Mouse (Mus musculus): ENCODE measurements at regions not wholly inside any gene's neighbourhood (a gene's known extent, or its start where the extent isn't known, plus 50 kb on each side); places are given as distances from the start of the nearest gene placed in this dataset.

DNA sequence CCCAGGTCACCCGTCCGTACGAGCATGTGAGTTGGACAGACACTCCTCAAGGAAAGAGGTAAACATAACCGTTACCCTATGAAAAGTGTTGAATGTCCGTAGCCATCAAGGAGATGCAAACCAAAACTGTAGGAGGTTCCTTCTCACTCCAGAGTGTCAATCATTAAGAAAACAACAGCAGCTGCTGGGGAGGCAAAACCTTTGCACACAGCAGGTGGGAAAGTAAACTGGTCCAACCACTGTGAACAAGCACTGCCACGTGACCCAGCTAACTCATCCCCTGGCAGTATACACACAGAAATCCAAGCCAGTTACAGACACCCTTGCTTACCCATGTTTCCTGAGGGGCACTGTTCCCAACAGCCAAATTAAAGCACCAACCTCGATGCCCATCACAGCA is 54.7 kb upstream of the Irx5 start:
- no peak for DNase-seq (ENCODE audit: inconsistent age in 2 of 2, low spot score in 1 of 2)

DNA sequence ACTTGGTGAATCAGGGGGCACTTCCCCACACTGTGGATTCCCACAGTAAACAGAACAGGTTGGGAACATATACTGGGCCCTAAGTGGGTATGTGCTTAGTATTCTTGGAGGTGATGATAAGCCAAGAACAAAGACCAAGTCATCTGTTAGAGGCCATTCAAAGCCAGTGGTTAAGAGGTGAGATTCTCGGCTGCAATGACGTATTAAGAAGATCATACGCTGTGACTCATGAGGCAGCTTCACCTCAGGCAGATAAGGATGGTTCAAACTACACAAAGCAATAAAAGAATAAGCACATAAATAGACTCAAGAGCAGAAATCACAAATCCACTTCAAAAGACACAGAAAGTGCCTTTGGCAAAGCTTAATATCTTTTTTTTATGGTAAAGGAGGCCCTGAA is 56.4 kb upstream of the Irx5 start:
- DNase-seq (ENCODE audit: inconsistent age in 2 of 2, low spot score in 1 of 2): no peak

DNA sequence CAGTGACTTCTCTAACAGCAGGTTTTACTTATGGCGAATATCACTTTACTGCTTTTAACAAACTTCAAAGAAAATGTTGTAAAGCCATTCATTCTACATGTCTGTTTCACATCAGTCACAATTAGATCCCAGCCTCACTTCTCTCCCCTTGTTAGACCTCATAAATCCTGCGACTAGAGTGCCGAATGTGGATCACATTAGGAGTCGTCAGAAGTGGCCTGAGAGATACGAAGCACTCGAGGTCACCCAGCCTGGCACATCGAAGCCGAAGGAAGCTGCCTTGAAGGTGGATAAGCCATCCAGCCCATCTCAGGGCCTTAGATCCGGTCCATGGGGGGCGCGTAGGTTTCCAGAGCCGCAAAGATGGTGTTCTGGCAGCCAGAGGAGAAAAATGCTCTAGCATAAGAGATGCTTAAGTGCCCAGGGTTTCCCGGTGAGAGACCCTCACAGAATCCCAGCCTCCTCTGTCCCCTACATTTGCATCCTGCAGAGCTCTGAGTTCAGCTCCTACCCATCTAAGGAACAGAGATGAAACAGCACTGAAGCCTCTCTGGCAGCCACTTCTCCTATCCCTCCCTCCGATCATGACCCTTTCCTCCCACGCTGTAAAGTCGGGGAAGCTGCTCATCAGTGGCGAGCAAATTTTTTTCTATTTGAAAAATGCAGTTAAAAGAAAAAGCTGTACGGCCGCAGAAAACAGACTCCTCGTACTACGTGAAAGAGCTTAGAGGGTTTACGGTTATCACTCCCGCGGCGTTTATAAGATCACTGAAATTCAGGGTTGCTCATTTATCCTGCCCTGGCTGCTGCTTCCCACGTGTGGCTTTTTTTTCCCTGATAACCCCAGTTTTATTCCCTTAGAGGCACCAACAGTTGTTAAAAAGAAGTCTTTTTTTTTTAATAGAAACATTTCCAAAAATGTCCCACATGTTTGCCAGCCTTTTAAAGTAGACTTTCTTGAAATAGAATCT is 70.3 kb upstream of the Irx5 start:
- no peak for DNase-seq (ENCODE audit: inconsistent age in 2 of 2, low spot score in 1 of 2)

DNA sequence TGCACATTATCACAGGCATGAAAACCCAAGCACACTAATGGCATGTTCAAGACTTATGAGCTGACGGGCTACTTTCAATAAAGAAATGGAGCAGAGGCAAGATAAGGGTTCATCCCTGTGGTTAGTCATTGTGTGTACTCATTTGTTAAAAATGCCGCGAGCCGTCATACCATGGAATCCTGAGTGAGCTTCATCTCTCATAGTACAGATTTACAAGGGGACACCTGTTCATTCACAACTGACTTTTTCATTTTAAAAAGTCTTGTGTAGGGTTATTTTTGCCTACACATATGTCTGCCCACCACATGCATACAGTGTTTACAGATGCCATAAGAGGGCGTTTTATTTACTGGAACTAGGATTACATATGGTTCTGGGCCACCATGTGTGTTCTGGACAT is 81.7 kb upstream of the Irx5 start:
- DNase-seq (ENCODE audit: inconsistent age in 2 of 2, low spot score in 1 of 2): no peak

DNA sequence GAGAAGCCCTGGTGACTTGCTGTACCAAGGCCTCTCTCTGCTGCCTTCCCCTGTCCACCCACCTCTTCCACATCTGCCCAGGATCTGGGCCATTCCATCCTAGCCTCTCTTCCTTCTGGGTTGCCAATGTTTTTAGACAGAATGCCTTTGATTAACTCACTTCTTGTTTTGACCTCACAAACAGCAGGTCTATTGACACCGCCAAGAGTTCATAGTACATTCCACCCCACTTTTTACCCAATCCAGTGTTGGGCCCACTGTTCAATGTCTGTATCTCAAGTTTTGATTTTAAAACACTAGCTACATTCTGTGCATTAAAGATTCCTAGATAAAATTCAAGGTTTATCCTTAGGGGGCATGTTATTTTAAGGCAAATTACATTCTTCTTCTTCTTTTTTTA is 84.7 kb upstream of the Irx5 start:
- no peak for DNase-seq (ENCODE audit: inconsistent age in 2 of 2, low spot score in 1 of 2)

DNA sequence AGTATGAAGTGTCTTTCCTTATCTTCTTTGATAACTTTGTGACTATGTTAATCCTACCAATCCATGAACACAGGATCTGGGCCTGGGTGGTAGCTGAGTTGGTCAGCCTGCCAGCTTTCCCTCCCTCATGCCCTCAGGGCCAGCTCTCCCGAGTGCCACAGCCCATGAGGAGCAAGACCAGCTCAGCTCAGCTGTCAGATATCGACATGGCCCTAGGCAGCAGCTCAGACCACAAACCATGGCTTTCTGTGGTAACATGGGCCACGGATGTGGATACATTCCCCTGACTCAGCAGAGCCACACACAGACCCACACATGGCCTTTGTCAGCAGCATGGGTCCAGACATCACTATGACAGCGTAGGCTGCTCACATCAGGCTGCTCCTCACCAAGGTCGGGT is 85.4 kb upstream of the Irx5 start:
- DNase-seq (ENCODE audit: inconsistent age in 2 of 2, low spot score in 1 of 2): no peak

DNA sequence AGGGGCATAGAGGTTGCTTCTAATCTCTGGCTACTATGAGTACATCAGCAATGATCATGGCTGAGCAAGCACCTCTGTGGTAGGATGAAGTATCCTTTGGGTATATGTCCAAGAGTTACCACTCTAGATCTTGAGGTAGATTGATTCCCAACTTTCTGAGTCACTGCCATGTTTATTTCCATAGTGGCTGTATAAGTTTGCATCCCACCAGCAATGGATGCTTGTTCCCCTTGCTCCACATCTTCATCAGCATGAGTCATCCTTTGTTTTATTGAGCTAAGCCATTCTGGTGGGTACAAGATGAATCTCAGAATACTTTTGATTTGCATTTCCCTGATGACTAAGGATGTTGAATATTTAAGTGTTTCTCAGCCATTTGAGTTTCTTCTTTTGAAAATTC is 86.8 kb upstream of the Irx5 start:
- DNase-seq (ENCODE audit: inconsistent age in 2 of 2, low spot score in 1 of 2): no peak

DNA sequence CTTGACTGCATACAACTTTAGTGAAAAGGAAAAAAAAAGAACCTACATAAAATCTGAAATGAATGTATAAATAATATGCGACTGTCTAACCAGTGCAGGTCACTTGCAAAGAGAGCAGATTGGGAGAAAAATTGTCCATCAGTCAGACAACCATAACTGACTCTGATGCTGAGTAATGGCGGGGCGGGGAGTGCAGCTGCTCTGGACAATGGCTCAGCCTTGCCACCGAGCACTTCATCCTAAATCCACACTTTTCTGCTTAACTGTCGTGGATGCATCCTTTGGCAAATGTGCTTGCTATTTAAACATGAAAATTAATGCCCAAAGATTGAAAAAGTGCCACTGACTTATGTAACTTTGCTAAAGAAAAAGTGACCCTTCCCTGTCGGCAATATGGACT is 90.0 kb upstream of the Irx5 start:
- DNase-seq (ENCODE audit: inconsistent age in 2 of 2, low spot score in 1 of 2): no peak

DNA sequence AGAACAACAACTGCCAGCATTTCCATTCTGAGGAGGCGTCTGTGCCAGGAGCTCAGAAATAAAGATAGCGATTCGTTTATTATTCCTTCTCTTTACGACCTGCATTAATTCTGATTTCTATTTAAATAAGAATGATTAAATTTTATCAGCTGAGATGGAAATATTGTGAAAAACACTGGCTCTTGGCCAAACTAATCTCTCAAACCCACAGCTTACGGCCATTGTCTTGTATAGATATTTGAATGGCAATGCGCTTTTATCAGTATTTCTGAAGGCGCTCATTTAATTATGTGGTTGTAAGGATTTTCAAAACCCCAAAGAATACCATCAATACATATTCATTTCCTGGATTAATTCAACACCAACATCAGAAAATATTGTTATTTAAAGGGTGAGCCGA is 97.4 kb upstream of the Irx5 start:
- DNase-seq (ENCODE audit: inconsistent age in 2 of 2, low spot score in 1 of 2): no peak

DNA sequence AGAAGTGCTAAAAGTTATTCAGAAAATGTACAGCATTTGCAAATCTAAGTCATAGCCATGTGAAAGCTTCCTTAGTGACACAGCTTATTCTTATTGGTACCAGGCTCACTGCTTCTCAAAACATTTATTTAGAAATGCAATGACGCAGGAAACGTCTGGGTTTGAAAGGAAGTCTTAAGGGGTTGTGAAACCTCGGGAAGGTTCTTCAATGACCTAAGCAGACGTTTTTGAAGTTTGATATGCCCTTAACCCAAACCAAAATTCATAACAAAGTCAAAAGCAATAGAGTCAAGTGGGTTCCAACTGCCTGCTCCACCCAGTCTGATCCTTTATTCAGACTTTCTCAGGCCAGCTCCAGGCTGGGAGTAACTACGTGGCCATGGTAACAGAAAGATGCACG is 99.2 kb upstream of the Irx5 start:
- no peak for DNase-seq (ENCODE audit: inconsistent age in 2 of 2, low spot score in 1 of 2)

DNA sequence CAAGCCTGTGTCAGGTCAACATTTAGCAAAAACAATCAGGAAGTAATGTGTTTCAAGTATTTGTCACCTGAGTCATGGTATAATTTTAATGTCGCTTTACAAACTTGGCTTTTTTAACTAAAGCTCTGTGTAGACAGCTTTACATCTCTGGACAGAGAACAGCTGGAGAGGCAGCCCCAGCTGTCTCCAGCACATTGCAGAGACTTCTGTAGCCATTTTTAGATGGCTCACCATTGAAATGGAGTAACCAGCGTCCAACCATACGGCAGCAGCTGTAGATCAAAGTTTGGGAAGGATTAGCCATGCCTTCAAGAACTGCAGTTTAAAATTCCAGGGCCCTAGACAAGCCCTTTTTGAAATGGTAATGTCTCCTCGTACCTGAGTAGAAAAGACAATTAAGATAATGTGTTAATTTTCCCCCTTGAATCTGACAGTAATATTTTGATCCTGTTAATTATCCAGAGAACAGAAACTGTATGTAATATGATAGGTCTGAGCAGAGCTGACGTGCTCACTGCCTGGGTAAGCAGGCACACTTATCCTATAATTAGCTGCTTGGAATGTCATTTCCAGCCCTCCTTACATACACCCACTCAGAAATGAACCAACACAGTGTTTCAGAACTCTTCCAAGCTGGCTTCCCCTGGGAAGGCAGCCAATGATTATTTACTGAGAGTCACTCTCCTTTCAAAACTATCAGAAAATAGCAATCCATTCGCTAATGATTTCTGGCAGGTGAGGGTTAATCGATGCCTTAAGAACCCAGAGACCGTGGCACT is 104.6 kb upstream of the Irx5 start:
- no peak for DNase-seq (ENCODE audit: inconsistent age in 2 of 2, low spot score in 1 of 2)

DNA sequence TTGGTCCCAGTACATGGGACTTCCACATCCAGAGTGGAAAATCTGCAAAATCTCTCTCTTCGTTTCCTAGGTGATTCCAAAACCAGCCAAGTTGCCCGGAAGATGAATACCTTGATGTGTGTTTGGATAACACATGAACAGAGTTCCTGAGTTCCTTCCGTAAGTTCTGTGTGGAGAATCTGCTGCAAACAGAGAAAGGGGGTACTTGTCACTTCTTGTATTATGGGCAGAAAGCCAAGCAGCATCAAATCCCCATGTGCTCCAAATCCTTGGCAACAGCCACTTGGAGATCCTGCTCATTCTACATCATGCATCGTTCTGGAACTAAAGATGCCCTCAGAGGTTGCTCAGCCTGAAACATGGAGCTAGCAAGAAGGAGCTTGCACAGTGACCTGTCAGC is 111.1 kb upstream of the Irx5 start:
- DNase-seq (ENCODE audit: inconsistent age in 2 of 2, low spot score in 1 of 2): no peak

DNA sequence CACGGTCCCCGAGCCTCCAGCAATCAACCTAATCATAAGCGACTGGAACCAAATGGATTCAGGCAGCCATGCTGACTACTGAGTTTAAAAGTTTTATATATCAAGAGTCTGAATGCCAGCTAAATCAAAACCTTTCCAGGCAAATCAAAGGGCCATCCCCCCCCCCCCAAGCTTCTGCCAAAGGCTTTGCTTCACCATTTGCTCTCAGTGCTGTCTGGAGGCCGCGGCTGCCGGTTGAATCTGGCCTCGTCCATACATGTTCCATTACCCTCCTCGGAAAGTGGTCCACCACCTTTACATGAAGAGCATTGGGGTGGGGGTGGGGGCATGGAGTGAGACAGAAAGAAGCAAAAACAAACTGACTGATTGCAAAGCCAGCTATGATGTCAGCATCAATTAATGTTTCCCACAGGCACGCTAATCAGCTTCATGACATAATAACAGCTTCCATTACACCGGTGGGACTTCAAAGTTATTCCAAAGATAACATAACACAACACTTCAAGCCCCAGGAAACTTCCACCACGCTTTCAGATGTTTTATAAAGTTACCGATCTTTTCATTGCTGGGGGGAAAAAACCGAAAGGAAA is 116.6 kb upstream of the Irx5 start:
- no peak for DNase-seq (ENCODE audit: inconsistent age in 2 of 2, low spot score in 1 of 2)

DNA sequence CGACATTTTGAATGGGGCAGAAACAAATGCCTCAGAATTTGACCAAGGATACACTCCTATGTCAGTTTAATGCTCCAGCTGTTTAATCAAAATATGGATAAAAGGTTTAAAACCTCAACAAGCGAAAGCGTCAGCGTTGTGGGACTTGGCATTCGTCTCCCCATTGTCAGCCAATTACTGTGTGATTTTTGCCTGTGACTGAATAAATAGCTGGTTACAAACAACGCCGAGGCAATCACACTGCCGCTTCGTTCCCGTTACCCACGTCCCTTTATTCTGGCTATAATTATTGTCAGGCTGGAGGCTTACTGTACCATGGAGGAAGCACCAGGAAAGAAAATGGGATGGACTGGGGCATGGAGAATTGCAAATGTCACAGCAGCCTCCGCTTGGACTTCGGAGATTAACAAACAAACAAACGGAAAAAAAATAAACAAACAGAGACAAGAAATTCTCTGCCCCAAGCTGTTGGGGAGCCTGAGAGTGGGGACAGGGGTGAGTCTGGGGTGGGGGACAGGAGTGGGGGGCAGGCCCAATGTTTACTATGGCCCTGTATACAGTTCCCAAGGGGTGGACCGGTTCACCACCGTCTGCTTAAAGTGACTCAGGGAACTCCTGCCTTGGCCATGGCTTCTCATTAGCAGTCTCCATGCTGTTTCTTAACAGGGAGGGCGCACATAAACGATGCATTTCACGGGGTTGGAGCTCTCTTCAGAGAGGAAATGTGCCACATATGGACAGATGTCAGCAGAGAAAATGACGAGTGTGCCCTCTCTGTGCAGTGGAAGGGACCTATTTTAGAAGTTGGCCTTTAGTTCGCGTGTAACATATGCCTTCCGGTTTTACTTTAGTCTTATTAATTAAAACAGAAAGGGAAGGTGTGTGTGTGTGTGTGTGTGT is 125.8 kb upstream of the Irx5 start:
- DNase-seq (ENCODE audit: inconsistent age in 2 of 2, low spot score in 1 of 2): no peak

DNA sequence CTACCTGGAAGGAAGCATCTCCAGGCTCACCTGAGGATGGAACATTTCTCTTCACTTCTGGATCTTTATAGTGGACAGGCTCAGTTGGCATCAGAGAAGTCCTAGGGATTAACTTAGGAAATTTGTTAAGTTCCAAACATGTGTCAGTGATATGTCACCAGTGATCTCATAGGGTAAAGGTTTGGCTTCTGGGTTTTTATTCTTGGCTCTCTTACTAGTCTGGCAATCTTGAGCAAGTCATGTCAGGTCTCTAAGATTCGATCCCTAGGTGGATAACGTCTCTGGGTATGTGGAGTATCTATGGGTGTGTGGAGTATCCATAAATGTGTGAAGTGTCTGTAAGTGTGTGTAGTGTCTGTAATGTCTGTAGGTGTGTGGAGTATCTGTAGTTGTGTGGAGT is 127.9 kb upstream of the Irx5 start:
- no peak for DNase-seq (ENCODE audit: inconsistent age in 2 of 2, low spot score in 1 of 2)

DNA sequence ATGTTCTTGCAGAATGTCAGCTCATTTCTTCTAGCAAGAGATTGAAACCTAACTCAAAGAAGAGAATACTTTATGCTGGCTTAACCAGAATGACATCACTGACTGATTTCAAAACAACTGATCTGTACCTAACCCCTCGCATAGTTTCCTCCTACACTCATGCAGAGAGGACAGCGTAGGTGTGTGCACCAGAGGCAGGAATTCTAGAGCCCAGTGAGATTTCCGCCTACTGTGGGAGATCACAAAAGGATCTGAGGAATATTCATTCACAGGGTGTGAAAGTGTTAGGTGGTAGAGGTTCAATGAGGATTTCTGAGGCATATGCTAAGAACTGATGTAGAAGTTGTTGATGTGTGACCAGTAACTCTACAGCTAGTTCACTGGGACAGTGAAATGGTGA is 132.5 kb upstream of the Irx5 start:
- DNase-seq (ENCODE audit: inconsistent age in 2 of 2, low spot score in 1 of 2): no peak

DNA sequence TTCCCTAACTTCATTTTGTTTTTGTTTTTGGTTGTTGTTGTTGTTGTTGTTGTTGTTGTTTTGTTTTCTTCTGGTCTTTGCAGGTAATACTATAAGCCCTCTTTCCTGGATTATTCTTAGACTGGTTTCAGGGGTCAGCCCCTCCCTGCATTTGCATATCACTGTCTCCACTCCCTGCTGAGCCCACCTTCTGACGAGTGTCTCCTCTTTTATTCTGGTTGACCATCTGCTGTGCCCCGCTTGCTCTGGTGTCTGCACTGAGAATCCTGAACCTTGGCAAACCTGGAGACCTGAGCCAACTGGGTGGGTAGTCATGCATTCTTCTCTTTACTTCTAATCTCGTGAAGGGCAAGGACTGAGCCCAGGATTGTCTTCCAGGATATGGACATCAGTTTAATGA is 134.4 kb upstream of the Irx5 start:
- DNase-seq (ENCODE audit: inconsistent age in 2 of 2, low spot score in 1 of 2): no peak

DNA sequence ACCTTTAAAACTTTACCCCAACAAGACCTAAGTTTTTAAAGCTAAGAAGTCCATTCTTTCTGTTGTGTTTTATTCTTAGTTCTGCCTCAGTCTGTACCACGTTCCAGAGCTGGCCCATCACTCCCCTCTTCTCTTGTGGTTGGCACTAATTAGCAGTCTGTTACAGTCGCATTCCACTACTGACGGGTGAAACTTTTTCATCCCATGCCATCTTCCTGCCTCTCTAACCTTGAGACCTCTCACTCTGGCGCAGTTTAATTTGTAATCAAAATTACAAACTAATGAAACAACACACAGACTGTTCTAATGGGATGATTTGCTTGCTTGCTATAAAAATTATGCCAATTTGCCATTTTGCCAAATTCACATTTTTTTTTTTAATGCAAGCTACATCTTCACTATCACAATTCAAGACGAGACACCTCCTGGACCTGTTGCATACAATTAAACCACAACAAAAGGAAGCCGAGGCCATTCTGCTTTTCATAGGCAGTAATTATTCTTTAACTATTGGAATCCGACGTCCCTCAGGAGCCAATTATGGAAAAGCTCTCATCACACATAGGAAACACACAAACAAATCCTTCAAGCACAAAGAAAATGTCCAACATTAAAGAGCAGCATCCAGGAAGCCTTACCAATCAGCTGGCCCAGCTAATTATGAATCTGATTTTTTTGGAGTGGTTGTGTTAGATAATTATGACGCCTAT is 138.1 kb upstream of the Irx5 start:
- no peak for DNase-seq (ENCODE audit: inconsistent age in 2 of 2, low spot score in 1 of 2)

DNA sequence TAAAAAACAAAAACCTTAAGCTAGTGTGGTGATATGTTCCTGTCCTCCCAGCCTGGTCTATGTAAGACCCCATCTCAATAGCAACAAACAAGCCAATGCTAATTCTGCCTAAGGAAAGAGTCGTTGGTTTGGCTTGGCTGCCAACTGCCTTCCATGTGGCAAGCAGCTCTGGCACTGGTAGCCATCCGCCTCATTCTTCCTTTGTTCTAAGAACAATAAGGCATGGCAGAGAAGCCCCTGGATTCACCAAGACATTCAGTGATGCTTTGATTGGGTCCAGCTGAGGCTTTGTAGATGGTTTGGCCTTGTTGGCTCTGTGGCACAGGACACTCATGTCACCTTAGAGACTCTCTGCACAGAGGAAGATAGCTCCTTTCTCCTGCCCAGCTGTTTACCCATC is 139.9 kb upstream of the Irx5 start:
- DNase-seq (ENCODE audit: inconsistent age in 2 of 2, low spot score in 1 of 2): no peak

DNA sequence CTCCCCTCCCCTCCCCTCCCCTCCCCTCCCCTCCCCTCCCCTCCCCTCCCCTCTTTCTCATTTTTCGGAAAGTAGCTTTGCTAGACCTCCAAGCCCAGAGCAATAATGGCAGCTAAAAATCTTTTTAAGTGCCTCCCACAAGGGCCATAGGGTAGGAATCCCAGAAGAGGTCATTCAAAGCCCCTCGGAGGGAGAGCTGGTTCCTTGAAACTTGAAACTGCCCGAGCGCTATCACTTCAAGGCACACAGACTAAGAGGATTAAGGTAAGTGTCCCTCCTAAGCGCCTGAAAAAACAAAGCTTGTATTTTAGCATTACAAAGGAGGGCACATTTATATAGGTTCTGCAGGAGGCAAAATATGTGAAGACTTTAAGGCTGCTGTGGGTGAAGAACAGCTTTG is 141.2 kb upstream of the Irx5 start:
- no peak for DNase-seq (ENCODE audit: inconsistent age in 2 of 2, low spot score in 1 of 2)
